Comparison of ENCODE assay signal across 7 mouse cellular contexts in genomic region chr8:95434686-95435439, GRCm38 (mm10). TPM values are rescaled to one million over a fixed set of nuclear protein-coding genes. Genes with fewer than 3 reads are reported as not detected.
DNase-seq lines count a peak whose midpoint lies in the region; ATAC-seq lines count a peak whose summit lies in the region.

Gene Cfap20 (minus strand): TSS chr8:95434869.

- peak; percentile 95 for ATAC-seq in embryonic facial prominence, embryonic 12.5 days (ENCODE audit: insufficient number of reproducible peaks, insufficient read depth, low FRiP score, low TSS enrichment)
- ATAC-seq in limb, embryonic 11.5 days (ENCODE audit: insufficient number of reproducible peaks, low FRiP score, low TSS enrichment, low read depth), result peak; percentile 98
- ATAC-seq in midbrain, embryonic 14.5 days (ENCODE audit: low FRiP score, low TSS enrichment), result peak; percentile 97

- H3K9ac ChIP-seq in embryonic facial prominence, embryonic 12.5 days, result peak within 1 kb of the TSS; percentile 91
- peak within 1 kb of the TSS; percentile 77 for H3K9ac ChIP-seq in limb, embryonic 11.5 days (ENCODE audit: low read length)
- peak within 1 kb of the TSS; percentile 90 for H3K9ac ChIP-seq in midbrain, embryonic 14.5 days (replicated peaks; ENCODE audit: low read length)

- H3K4me1 ChIP-seq in embryonic facial prominence, embryonic 12.5 days, result peaks cover 24% of the 10 kb centered on the region
- peaks cover 10% of the 10 kb centered on the region for H3K4me1 ChIP-seq in limb, embryonic 11.5 days (ENCODE audit: control insufficient read depth, insufficient read depth, low read length)
- H3K4me1 ChIP-seq in midbrain, embryonic 14.5 days (ENCODE audit: control insufficient read depth, insufficient read depth, low read length), result peaks cover 33% of the 10 kb centered on the region

- no peaks in the 10 kb centered on the region for H3K9me3 ChIP-seq in embryonic facial prominence, embryonic 12.5 days
- H3K9me3 ChIP-seq in limb, embryonic 11.5 days (ENCODE audit: control insufficient read depth, low read length), result no peaks in the 10 kb centered on the region
- no peaks in the 10 kb centered on the region for H3K9me3 ChIP-seq in midbrain, embryonic 14.5 days (ENCODE audit: control insufficient read depth, low read length)

- peak within 1 kb of the TSS; percentile 88 for H3K27ac ChIP-seq in embryonic facial prominence, embryonic 12.5 days
- peak within 1 kb of the TSS; percentile 71 for H3K27ac ChIP-seq in limb, embryonic 11.5 days (replicated peaks; ENCODE audit: low read depth, low read length)
- peak within 1 kb of the TSS; percentile 87 for H3K27ac ChIP-seq in midbrain, embryonic 14.5 days (replicated peaks; ENCODE audit: low read depth, low read length)

- peak within 1 kb of the TSS; percentile 89 for H3K4me2 ChIP-seq in embryonic facial prominence, embryonic 12.5 days (replicated peaks)
- H3K4me2 ChIP-seq in limb, embryonic 11.5 days (ENCODE audit: low read depth, severe bottlenecking), result peak within 1 kb of the TSS; percentile 74
- peak within 1 kb of the TSS; percentile 59 for H3K4me2 ChIP-seq in midbrain, embryonic 14.5 days (ENCODE audit: low read length)

- no peaks in the 10 kb centered on the region for H3K36me3 ChIP-seq in embryonic facial prominence, embryonic 12.5 days
- no peaks in the 10 kb centered on the region for H3K36me3 ChIP-seq in limb, embryonic 11.5 days (ENCODE audit: control insufficient read depth, insufficient read depth, low read length)
- H3K36me3 ChIP-seq in midbrain, embryonic 14.5 days (ENCODE audit: control insufficient read depth, insufficient read depth, low read length), result no peaks in the 10 kb centered on the region

- peak; percentile 99 for DNase-seq in adrenal gland, postnatal 25 days
- peak; percentile 100 for DNase-seq in heart, adult 11 months
- peak; percentile 100 for DNase-seq in kidney, adult 18-20 months
- peak; percentile 100 for DNase-seq in limb, embryonic 11.5 days (ENCODE audit: low spot score)
- DNase-seq in midbrain, embryonic 14.5 days, result peak; percentile 100
- peak; percentile 99 for DNase-seq in spleen, adult 18-20 months

- WGBS in embryonic facial prominence, embryonic 12.5 days, result 1% methylated on average over 50 of the region's 51 CpGs
- under 1% methylated on average over 51 of the region's 51 CpGs for WGBS in limb, embryonic 11.5 days
- WGBS in midbrain, embryonic 14.5 days, result under 1% methylated on average over 51 of the region's 51 CpGs

- H3K4me3 ChIP-seq in embryonic facial prominence, embryonic 12.5 days, result peak within 1 kb of the TSS; percentile 87
- H3K4me3 ChIP-seq in limb, embryonic 11.5 days (ENCODE audit: low read depth, low read length), result peak within 1 kb of the TSS; percentile 62
- H3K4me3 ChIP-seq in midbrain, embryonic 14.5 days (replicated peaks; ENCODE audit: low read depth, low read length), result peak within 1 kb of the TSS; percentile 84

- H3K27me3 ChIP-seq in embryonic facial prominence, embryonic 12.5 days, result no peaks in the 10 kb centered on the region
- no peaks in the 10 kb centered on the region for H3K27me3 ChIP-seq in limb, embryonic 11.5 days (ENCODE audit: control insufficient read depth, insufficient read depth, low read length)
- no peaks in the 10 kb centered on the region for H3K27me3 ChIP-seq in midbrain, embryonic 14.5 days (ENCODE audit: control insufficient read depth, insufficient read depth, low read length)

RNA-seq across cellular contexts. Expression of gene Cfap20, which starts in this region (rescaled TPM):
- 53.1 and 58.0 TPM in 2 replicates for total RNA-seq in adrenal gland, postnatal 25 days (2021)
- 148 and 152 TPM in 2 replicates for polyA plus RNA-seq in embryonic facial prominence, embryonic 12.5 days (2016; fragmentation: Nextera tagmentation; extraction: Ambion mirVana)
- polyA plus RNA-seq in limb, embryonic 11.5 days (2014; fragmentation: Nextera tagmentation; extraction: Ambion mirVana), result 142 and 143 TPM in 2 replicates
- 133 TPM in 2 replicates for polyA plus RNA-seq in midbrain, embryonic 14.5 days (2014; fragmentation: Nextera tagmentation; extraction: Ambion mirVana)

Comparison
In these comparisons a context has a peak if more than half of its experiments do, and no peak if none do; other contexts are left out.
1. Peak in every context shown above with its lines: DNase-seq, ATAC-seq, H3K4me3 ChIP-seq and H3K27ac ChIP-seq.